Mouse (Mus musculus): ENCODE data around the gene Fam107b. TPM values are rescaled to one million over a fixed set of nuclear protein-coding genes. Genes with fewer than 3 reads are reported as not detected.
A peak's percentile ranks its signal among the peaks of the same experiment; 100 is the strongest.

The Fam107b gene
- total RNA-seq, 2 experiments from 2014 or later, result 51.1 to 98.2 TPM

DNA sequence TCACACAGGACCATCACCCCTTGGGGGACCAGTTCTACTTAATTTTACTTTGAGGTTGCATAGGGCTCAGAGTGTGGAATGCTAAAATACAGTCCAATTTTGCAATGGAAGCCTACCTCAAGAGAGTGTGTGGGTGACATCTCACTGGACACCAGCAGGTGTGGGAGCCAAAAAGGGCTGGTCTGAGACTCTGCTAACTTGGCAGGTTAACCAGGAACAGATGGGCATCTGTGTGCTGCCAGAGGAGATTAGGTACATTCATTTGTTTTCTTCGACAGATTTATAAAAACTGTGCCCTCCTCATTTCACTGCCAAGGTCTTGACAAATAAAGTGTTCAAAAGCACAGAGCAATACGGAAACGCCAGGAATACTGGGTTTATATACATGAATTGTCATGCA is 32.3 kb downstream of the Fam107b start:
- 0 out of 2 replicates have a peak, but pooled peaks have one; percentile 37 for ATAC-seq (replicated peaks; ENCODE audit: low FRiP score, low TSS enrichment, poor library complexity, severe bottlenecking)

DNA sequence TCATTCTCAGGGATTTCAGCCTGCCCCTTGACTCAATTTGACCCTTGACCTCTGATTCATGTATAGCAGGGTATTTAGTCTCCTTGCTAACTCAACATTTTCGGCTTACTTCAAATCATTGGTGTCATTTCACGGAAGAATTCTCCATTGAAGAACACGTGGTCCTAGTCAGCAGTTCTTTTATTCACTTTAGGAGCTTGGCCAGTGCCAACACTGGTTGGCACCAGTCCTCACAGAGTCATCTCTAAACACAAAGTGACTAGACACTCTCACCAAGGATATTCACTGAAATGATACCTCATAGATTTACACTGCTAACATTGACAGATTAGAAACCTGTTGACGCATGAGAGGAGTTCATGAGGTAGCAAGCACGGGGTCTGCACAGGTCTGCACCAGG is 32.9 kb downstream of the Fam107b start:
- no peak for ATAC-seq (replicated peaks; ENCODE audit: low FRiP score, low TSS enrichment, poor library complexity, severe bottlenecking)

DNA sequence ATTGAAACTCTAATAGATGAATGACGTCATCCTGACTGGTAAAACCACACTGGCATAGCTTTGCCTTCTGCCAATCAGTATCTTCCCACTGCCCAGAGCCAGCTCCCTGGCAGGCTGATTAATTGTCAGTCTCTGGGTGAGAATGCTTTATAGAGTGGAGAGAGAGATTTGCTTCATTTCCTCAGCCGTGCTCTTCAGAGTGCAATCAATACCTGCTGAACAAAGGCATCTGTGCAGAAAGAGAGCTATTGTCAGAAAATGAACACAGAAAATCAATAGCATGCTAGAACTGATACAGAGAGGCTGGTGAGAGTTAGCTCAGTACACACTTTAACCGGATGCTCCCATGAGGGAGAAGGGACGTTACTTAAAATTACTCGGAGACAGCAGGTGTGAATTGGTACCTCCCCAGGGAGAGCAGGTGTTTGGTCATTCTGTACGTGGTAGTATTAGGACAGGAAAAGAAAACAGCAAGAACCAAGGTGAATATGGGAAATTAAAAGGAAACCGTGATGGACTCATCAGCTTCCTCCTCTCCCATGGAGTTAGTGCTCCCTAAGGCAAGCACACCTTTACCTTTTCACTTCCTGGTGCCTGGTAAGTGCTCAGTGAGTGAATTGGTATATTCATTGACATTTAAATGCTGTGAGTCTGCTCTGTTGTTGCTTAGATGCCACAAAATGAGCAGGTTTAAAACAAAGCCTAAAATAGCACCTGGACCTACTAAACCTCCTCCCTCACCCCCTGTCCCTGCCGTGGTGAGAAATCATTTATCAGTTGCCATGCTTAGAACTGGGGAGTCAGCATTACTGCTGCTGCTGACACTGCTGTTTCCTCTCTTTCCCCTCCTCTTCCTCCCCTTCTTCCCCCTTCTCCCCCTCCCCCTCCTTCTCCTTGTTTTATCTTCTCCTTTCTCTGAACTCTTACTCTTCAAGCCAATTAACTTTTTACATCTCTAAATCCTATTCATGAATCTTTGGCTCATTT is 38.9 kb downstream of the Fam107b start:
- ATAC-seq (replicated peaks; ENCODE audit: low FRiP score, low TSS enrichment, poor library complexity, severe bottlenecking), result peak; percentile 50; the same call in 1 of the 2 replicates

DNA sequence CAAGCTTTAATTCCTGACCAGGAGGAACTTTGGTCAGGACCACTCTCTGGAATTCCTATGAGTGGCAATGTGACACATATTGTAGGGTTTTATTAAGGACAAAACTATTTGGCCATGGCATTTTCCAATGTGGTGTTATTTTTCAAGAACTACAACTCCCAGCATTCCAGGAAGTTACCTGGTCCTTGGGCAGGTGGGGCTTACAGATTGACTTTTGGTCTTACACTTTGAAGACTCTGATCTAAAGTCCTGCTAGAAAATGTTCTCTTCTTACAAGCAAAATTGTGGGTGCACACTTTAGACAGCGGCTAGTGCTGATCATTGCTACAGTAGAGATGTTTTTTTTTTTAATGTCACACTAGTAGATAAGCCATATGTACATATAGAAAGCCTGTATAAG is 48.2 kb downstream of the Fam107b start:
- no peak for ATAC-seq (replicated peaks; ENCODE audit: low FRiP score, low TSS enrichment, poor library complexity, severe bottlenecking)

DNA sequence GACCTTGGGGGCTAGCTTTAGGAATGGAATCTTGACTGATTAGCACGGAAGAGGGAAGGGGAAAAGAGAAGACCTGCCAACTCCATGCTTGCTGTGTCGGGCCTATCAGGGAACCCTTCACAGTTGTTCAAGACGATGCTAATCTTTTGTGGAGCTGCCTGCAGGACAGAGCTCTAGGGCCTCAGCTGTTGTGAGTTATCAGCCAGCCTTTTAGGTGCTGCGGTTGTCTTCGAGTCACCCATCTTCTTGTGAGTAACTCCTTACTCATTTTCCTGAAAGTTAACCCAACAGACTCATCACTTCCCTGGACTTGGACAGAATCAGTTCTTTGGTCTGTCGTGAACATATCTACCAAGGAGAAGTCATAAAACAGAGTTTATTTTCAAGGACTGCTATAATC is 51.3 kb downstream of the Fam107b start:
- 0 out of 2 replicates have a peak, but pooled peaks have one; percentile 44 for ATAC-seq (replicated peaks; ENCODE audit: low FRiP score, low TSS enrichment, poor library complexity, severe bottlenecking)

DNA sequence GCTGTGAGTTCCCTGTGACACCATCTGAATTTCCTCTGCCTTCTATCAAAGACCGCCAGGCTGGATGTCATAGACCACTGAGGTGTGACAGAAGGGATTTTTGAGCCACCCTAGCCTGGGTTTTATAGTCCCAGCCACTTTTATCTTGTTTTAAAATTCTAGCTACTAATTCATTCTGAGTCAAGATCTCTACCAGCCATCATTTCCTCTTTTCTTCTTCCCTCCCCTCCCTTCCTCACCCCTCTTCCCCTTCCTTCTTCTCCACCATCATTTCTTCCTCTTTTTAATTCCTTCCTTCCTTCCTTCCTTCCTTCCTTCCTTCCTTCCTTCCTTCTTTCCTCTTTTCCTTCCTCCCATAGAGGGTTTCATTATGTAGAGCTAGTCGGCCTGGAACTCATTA is 51.9 kb downstream of the Fam107b start:
- ATAC-seq (replicated peaks; ENCODE audit: low FRiP score, low TSS enrichment, poor library complexity, severe bottlenecking), result no peak

DNA sequence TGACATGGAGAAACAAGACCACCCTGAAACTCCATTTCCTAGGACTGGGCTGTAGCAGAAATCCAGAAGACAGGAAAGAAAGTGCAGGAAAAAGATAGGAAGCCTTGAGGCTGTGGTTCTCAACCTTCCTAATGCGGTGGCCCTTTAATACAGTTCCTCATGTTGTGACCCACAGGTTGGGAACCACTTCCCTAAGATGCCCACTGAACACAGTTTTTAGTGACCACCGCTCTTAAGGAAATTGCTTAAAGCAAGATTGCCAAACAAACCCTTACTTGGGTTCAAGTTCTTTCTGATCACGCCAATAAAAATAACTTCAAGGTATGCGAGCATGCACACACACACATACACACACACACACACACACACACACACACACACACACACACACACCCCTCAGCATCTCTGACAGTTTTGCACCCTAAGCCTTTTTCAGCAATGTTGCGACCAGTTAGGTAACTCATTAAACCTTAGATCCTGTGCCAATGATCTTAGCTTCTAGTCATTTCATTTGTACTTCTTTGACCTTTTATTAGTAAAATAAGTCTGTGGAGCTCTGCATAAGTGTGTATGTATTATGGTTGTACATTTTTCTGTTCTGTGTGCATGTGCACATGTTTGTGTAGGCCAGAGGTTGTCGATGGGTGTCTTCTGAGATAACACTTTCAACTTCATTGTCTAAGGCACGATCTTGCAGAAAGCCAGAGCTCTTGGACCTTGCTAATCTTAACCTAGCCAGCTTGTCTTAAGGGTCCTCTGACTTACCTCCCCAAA is 53.1 kb downstream of the Fam107b start:
- 0 out of 2 replicates have a peak, but pooled peaks have one; percentile 22 for ATAC-seq (replicated peaks; ENCODE audit: low FRiP score, low TSS enrichment, poor library complexity, severe bottlenecking)

DNA sequence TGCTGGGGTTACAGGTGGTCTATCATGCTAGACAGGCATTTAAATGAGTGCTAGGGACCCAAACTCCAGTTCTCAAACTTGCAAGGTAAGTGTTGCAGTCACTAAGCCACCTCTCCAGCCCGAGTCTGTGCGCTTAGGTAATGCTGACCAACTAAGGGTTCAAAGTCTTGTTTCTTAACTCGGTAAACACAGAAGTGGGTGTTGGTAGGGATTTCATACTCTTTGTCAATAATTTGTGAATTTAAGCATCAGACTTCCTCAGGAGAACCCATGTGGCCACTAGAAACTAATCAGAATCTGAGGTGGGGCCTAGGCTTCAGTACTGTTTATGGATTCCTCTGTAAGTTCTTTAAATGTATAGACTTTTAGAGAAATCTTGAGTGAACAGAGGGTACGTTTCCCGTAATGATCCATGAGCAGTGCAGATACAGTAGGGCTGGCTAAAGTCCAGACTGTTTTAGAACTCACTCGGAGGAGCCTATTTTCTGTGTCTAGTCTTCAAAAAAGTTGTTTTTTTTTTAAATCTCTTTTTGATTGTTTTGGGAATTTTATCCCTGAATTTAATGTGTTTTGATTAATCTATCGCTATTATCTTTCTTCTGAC is 53.8 kb downstream of the Fam107b start:
- ATAC-seq (replicated peaks; ENCODE audit: low FRiP score, low TSS enrichment, poor library complexity, severe bottlenecking), result no peak

DNA sequence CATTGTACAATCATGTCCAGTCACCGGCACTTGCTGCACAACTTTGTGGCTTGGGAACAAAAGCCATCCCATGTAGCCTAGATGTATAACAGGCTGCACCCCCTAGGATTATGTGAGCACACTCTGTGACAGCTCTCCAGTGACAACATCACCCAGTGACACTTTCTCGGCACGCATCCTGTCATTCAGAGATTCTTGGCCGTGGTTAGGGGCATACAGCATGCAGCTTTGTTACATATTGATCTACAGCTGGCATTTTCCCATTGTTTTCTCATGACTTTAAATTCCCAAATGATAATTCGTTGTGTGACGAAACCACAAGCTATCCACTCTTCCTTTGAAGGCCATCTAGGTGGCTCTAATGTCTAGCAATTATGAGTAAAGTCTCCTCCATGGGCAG is 58.8 kb downstream of the Fam107b start:
- no peak for ATAC-seq (replicated peaks; ENCODE audit: low FRiP score, low TSS enrichment, poor library complexity, severe bottlenecking)

DNA sequence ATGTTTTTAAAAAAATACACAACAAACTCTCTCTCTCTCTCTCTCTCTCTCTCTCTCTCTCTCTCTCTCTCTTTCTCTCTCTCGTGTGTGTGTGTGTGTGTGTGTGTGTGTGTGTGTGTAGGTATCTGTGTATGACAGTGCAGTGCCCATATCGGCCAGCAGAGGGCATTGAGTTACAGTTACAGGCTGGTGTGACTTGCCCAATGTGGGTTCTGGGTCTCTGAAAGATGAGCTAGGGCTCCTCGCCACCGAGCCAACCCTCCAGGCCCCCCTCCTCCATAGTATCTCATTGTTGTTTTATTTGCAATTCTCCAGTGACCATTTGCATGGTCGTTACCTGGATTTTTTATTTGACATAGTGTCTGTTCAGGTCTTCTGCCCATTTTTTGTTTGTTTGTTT is 59.5 kb downstream of the Fam107b start:
- ATAC-seq (replicated peaks; ENCODE audit: low FRiP score, low TSS enrichment, poor library complexity, severe bottlenecking), result no peak

DNA sequence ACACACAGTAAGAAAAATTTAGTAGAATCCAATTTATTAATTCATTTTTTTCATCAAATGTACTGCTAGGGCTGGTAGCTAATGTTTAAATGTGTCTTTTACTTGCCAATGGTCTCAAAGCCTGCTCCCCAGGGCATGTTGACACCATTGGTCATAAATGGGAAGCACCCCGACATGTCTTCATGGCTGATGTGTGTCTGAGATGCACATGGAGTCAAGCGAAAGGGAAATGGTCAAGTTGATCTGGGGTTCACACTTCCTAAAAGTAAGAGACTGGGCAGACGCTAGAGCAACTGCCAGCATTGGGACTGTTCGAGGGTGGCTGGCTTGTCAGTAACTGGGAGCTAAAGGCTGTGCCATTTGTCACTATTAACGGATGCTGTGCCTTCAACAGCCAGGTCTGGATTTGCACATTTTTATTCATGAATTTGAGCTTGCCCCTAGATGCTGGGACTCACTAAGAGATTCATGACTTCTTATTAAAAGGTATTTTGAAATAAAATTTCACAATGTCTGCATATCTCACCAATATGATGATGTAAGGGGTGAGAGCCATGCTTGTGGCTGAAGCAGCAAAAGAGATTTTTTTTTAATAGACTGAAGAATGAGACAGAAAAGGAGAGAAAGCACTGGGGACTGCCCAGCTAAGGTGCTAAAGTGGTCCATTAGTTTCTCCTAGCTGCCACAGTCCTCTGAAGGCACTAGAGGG is 60.6 kb downstream of the Fam107b start:
- ATAC-seq (replicated peaks; ENCODE audit: low FRiP score, low TSS enrichment, poor library complexity, severe bottlenecking), result no peak

DNA sequence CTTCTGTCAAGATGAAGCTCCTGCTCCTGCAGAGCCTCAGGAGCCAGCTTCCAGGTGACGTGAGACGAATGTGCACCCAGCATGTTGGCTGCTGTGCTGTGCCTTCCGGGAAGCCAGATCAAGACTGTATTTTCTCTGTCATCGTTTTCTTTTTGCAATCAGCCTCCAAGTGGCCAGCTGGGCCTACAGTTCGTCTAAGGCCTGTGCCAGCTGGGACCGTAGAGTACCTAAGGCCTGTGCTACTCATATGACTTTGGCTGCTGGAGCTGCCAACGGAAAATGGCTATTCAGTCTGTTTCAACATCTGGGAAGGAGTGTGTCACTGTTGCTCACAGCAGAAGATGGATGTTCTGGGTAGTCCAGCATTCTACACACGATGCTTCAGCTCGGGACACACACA is 62.8 kb downstream of the Fam107b start:
- ATAC-seq (replicated peaks; ENCODE audit: low FRiP score, low TSS enrichment, poor library complexity, severe bottlenecking), result no peak

DNA sequence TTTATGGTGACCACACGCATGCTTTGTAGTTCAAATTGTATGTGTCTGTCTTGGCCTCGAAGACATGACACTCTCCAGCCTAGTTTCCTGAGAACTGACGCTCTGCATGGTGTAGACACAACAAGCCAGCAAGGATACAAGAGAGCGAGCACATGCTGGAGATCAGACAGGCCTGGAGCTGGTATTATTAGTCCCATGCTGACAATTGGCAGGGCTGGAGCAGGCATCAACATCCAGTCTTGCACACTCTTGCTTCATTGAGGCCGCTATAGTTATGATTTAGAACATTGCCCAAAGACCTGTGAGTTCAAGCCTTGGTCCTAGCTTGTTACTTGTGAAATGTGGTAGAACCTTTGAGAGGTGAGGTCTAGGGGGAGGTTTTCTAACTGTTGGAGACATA is 66.5 kb downstream of the Fam107b start:
- ATAC-seq (replicated peaks; ENCODE audit: low FRiP score, low TSS enrichment, poor library complexity, severe bottlenecking), result no peak

DNA sequence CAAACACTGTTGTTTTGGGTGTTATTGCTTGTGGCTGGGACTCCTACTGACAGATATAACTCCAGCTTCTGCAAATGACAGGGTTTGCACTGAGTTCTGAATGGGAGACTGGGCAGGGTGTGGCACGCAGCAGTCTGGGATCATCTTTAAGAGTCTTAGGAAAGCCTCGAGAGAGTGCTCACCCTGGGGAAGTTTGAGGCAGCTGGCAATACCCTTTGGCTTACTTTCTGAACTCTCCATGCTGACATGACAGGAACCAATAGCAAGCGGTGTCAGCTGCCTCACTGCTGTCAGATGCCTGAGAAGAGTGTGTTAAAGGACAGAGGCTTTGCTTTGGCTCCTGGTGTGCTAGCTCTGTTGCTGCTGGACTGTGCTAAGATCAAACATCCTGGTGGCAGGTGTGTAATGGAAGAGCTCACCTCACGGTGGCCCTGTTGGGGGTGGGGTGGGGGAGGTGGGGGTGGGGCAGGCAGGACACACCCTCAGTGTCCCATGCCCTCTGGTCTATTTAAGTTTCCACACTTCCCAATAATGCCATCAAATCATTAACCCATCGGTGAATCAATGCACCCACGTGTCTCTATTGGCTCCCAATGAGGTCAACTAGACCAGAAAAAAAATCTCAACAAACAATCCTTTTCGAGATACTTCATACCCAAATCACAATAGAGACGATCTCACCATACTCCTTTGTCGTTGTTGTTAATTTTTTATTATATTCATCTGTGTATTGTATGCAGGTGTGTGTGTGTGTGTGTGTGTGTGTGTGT is 70.9 kb downstream of the Fam107b start:
- ATAC-seq (replicated peaks; ENCODE audit: low FRiP score, low TSS enrichment, poor library complexity, severe bottlenecking), result no peak

DNA sequence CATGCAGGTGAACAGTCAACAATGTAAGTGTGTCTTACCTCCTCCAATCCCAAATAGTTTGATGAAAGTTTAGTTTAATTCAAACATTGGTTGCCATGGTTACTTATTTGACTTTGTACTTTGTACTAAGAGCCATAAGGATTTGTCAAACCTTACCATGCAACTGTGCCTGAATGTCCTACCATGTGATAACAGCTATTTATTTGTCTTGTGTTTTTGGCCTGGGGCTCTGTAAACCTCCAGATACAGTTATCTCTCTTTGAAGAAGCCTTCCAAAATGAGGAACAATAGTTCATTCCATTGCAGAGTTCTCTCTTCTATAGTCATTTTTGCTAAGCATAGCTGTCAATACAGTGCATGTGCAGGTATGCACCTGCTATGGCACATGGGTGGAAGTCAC is 72.7 kb downstream of the Fam107b start:
- peak; percentile 24; the same call in 1 of the 2 replicates for ATAC-seq (replicated peaks; ENCODE audit: low FRiP score, low TSS enrichment, poor library complexity, severe bottlenecking)

DNA sequence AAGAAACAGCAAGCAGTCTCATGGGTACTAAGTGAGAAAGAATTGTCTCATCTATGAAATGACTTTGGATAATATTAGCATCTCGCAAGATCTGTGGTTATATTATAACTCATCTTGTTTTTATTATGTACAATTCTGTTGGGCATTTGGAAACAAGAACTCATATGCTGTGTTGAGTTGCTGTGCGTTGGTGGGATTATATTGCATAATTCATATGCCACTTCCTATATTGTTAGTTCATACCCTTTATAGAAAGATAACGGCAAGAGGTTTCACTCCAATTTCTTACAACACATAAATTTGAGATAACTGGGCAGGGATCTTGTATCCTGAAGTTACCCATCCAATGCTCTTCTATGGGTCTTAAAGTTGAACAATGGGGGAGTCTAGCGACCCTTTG is 75.5 kb downstream of the Fam107b start:
- ATAC-seq (replicated peaks; ENCODE audit: low FRiP score, low TSS enrichment, poor library complexity, severe bottlenecking), result no peak

DNA sequence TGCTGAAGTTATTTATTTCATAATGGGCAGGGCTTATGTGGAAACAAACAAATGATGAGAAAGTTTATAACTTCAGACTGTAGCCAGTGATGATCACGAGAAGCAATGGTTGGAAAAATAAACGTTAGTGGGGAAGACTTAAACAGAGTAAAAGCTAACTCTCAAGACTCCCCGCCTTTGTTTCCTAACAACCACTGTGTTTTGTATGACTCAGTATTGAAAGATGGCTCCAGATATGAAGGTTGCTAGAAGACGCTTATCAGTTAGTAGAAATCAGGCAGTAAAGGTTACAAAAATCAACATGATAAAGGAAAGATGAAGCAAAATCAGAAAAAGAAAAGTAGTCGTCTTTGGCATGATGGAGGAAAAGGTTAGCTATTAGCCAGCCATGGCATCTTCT is 78.9 kb downstream of the Fam107b start:
- ATAC-seq (replicated peaks; ENCODE audit: low FRiP score, low TSS enrichment, poor library complexity, severe bottlenecking), result no peak

DNA sequence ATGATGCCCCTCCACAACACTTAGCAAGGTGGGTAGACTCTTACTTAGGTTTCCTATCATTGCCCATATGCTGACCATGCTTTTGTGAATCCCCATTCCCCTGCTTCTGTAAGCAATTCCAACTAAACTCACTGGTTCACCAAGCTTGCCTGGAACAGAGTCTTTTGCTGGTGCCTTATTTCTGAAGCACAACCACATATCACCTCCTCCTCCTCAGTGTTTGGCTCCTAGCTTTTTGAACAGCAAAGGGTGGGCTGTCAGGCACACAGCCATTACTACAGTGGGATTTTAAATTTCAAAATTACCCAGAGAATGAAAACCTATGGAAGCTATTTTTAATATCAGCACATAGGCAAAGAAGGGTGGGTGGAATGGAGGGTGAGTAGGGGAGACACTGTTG is 84.3 kb downstream of the Fam107b start:
- no peak for ATAC-seq (replicated peaks; ENCODE audit: low FRiP score, low TSS enrichment, poor library complexity, severe bottlenecking)

DNA sequence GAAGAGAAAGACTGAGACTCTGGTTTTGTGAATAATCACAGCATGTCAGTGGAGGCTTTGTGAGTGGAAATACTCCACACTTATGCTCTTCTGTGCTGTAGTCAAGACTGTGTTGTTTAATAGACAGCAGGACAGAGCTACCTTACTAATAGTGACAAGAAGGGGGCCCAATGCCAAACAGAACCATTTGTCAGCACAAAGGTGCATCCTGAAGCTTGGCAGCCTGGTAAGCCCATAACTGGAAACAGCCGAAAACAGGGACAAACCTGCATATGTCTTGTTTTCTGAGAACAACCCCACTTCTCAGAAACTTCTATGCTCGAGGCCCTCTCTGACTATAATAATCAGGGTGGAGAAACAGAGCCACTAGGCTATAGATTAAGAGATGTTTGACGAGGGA is 85.8 kb downstream of the Fam107b start:
- ATAC-seq (replicated peaks; ENCODE audit: low FRiP score, low TSS enrichment, poor library complexity, severe bottlenecking), result no peak
